13 mouse cellular contexts compared by ENCODE assay signal in the genomic region with DNA sequence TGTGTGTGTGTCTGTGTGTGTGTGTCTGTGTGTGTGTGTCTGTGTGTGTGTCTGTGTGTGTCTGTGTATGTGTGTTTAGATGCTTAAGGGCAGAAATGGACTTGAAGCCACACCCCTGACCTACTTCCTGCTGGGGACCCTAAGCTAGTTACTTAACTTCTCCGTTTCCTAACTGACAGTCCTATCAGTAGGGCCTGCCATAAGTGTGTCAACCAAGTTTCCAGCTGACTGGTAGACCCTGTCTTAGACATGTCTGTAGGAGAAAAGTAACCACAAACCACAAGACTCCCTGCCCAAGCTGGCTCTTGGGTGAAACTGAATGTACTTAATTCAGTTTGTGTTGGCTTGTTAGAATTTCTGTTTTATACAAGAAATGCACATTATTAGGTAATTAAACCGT. TPM values are rescaled to one million over a fixed set of nuclear protein-coding genes. Genes with fewer than 3 reads are reported as not detected.
DNase-seq lines count a peak whose midpoint lies in the region; ATAC-seq and TF ChIP-seq lines count a peak whose summit lies in the region.
"Had no signal": no experiment of that assay in that cellular context is flagged by ENCODE, and none has a peak within 500 bp of the region (broad histone marks: within the 10 kb centered on the region; RNA-seq: fewer than 3 reads in every experiment).

No protein-coding gene starts in this region.

- TF ChIP-seq POLR2A in bone marrow, adult 2 months (IDR thresholded peaks at IDR 0.05; ENCODE audit: borderline replicate concordance, control insufficient read depth, low read depth, low read length): no peak
- no peak for TF ChIP-seq POLR2A in heart, adult 2 months (IDR thresholded peaks at IDR 0.05; ENCODE audit: insufficient read depth, low read depth, low read length)

- no peaks in the 10 kb centered on the region for H3K79me2 ChIP-seq in heart, adult 2 months (replicated peaks; ENCODE audit: control insufficient read depth, insufficient read depth, low read length)

- H3K9me3 ChIP-seq in midbrain, embryonic 10.5 days (replicated peaks): no peaks in the 10 kb centered on the region
- no peaks in the 10 kb centered on the region for H3K9me3 ChIP-seq in heart, embryonic 11.5 days (replicated peaks; ENCODE audit: control insufficient read depth, low read length)
- H3K9me3 ChIP-seq: limb, embryonic 15.5 days had no signal

- peak; percentile 96 for ATAC-seq in megakaryocyte, adult 5-6 weeks (ENCODE audit: poor library complexity, severe bottlenecking)
- ATAC-seq in heart, embryonic 11.5 days (replicated peaks; ENCODE audit: insufficient number of reproducible peaks, low FRiP score, low TSS enrichment): no peak

- no peak for TF ChIP-seq CTCF in bone marrow, adult 2 months (IDR thresholded peaks at IDR 0.05; ENCODE audit: control insufficient read depth, insufficient read depth, low read length)
- no peak for TF ChIP-seq CTCF in heart, adult 2 months (IDR thresholded peaks at IDR 0.05)

- peak overlapping the region; percentile 68; the same call in 1 of the 2 replicates for H3K27ac ChIP-seq in bone marrow, adult 2 months (ENCODE audit: control insufficient read depth, insufficient read depth, low read depth, low read length, poor library complexity)
- no peak overlapping the region for H3K27ac ChIP-seq in heart, adult 2 months
- H3K27ac ChIP-seq in midbrain, embryonic 10.5 days (replicated peaks): no peak overlapping the region
- H3K27ac ChIP-seq in heart, embryonic 11.5 days (ENCODE audit: low read depth, low read length): no peak overlapping the region
- H3K27ac ChIP-seq: limb, embryonic 15.5 days had no signal

- no peak overlapping the region for H3K4me3 ChIP-seq in bone marrow, adult 2 months (replicated peaks; ENCODE audit: control insufficient read depth, low read depth, low read length)
- no peak overlapping the region for H3K4me3 ChIP-seq in heart, adult 2 months
- H3K4me3 ChIP-seq in midbrain, embryonic 10.5 days: no peak overlapping the region
- H3K4me3 ChIP-seq in heart, embryonic 11.5 days (ENCODE audit: low read depth, low read length): no peak overlapping the region
- H3K4me3 ChIP-seq: limb, embryonic 15.5 days had no signal

- H3K4me2 ChIP-seq in heart, embryonic 11.5 days: no peak overlapping the region
- H3K4me2 ChIP-seq: limb, embryonic 15.5 days had no signal

- H3K4me1 ChIP-seq in bone marrow, adult 2 months (ENCODE audit: control insufficient read depth, insufficient read depth, low read length): peaks cover 8% of the 10 kb centered on the region
- no peaks in the 10 kb centered on the region for H3K4me1 ChIP-seq in heart, adult 2 months (ENCODE audit: control insufficient read depth, insufficient read depth, low read length)
- H3K4me1 ChIP-seq in midbrain, embryonic 10.5 days: peaks cover 32% of the 10 kb centered on the region
- H3K4me1 ChIP-seq in heart, embryonic 11.5 days (ENCODE audit: control insufficient read depth, insufficient read depth, low read length): peaks cover 17% of the 10 kb centered on the region

- no peak overlapping the region for H3K9ac ChIP-seq in heart, adult 2 months (ENCODE audit: low read depth, low read length)
- no peak overlapping the region for H3K9ac ChIP-seq in heart, embryonic 11.5 days (ENCODE audit: low read depth, low read length)
- H3K9ac ChIP-seq: limb, embryonic 15.5 days had no signal

- DNase-seq in retina, postnatal 1 day: peak; percentile 27
- no peak for DNase-seq in retina, embryonic 14.5 days (ENCODE audit: low spot score)
- DNase-seq in thymus, postnatal 36 days: peak; percentile 46 to 67
- DNase-seq in heart, adult 2 months: no peak
- no peak for DNase-seq in midbrain, embryonic 10.5 days (ENCODE audit: low spot score)
- DNase-seq: adrenal gland, postnatal 10 days; cerebellum, adult 9-10 months; gastrocnemius, postnatal 10 days had no signal

- H3K36me3 ChIP-seq in heart, adult 2 months (ENCODE audit: control insufficient read depth, insufficient read depth, low read length): no peaks in the 10 kb centered on the region
- no peaks in the 10 kb centered on the region for H3K36me3 ChIP-seq in midbrain, embryonic 10.5 days
- H3K36me3 ChIP-seq in heart, embryonic 11.5 days (ENCODE audit: control insufficient read depth, insufficient read depth, low read length): no peaks in the 10 kb centered on the region
- H3K36me3 ChIP-seq: limb, embryonic 15.5 days had no signal

- TF ChIP-seq EP300 in heart, adult 2 months (IDR thresholded peaks at IDR 0.05; ENCODE audit: insufficient read depth, low read depth, low read length): no peak

- intact Hi-C loops in heart, adult 2 months (cut with DNase I): no loop called here

- H3K27me3 ChIP-seq in heart, adult 2 months (ENCODE audit: control insufficient read depth, insufficient read depth, low read length): no peaks in the 10 kb centered on the region
- no peaks in the 10 kb centered on the region for H3K27me3 ChIP-seq in midbrain, embryonic 10.5 days (ENCODE audit: low read depth, poor library complexity, severe bottlenecking)
- no peaks in the 10 kb centered on the region for H3K27me3 ChIP-seq in heart, embryonic 11.5 days (ENCODE audit: control insufficient read depth, insufficient read depth, low read length)
- H3K27me3 ChIP-seq: limb, embryonic 15.5 days had no signal

- WGBS in bone marrow, adult 2 months: 3% methylated on average over 2 of the region's 2 CpGs
- WGBS in heart, adult 2 months: 54% methylated on average over 2 of the region's 2 CpGs
- 71% methylated on average over 2 of the region's 2 CpGs for WGBS in midbrain, embryonic 10.5 days
- 51% methylated on average over 2 of the region's 2 CpGs for WGBS in heart, embryonic 11.5 days (ENCODE audit: insufficient replicate concordance)

RNA-seq across cellular contexts. Expression of gene Slc22a8, which starts 1.1 kb away (rescaled TPM):
- 0.29 and 1.5 TPM in 2 replicates for polyA plus RNA-seq in bone marrow, adult 2 months (2011; ENCODE audit: insufficient read depth, insufficient read length, low replicate concordance, missing spikeins)
- not detected in 2 replicates for total RNA-seq in megakaryocyte, adult 5-6 weeks (2015)
- not detected in 2 replicates for total RNA-seq in megakaryocyte, adult 5-6 weeks (2017)
- total RNA-seq in heart, adult 2 months (2021): not detected
- polyA plus RNA-seq in heart, adult 2 months (2012; rRNA removed): 0.04 and 0.09 TPM in 2 replicates
- 0.07 and 0.12 TPM in 2 replicates for polyA plus RNA-seq in midbrain, embryonic 10.5 days (2016; fragmentation: Nextera tagmentation; extraction: Ambion mirVana)
- polyA plus RNA-seq in heart, embryonic 11.5 days (2014; fragmentation: Nextera tagmentation; extraction: Ambion mirVana): 0.07 TPM in 1 of 2 replicates, not detected in the other
- total RNA-seq: heart, postnatal 25 days had no signal

RNA-seq across cellular contexts. Expression of gene Slc22a6, which starts 25.7 kb away (rescaled TPM):
- polyA plus RNA-seq in bone marrow, adult 2 months (2011; ENCODE audit: insufficient read depth, insufficient read length, low replicate concordance, missing spikeins): 0.75 TPM in 1 of 2 replicates, not detected in the other
- total RNA-seq in megakaryocyte, adult 5-6 weeks (2015): not detected in 2 replicates
- total RNA-seq in megakaryocyte, adult 5-6 weeks (2017): not detected in 2 replicates
- total RNA-seq in heart, adult 2 months (2021): not detected
- not detected in 2 replicates for polyA plus RNA-seq in heart, adult 2 months (2012; rRNA removed)
- polyA plus RNA-seq in midbrain, embryonic 10.5 days (2016; fragmentation: Nextera tagmentation; extraction: Ambion mirVana): 0.06 and 0.47 TPM in 2 replicates
- not detected in 2 replicates for polyA plus RNA-seq in heart, embryonic 11.5 days (2014; fragmentation: Nextera tagmentation; extraction: Ambion mirVana)
- total RNA-seq: adrenal gland, postnatal 10 days; gastrocnemius, postnatal 10 days; heart, postnatal 25 days had no signal

Comparison
In these comparisons a context has a peak if more than half of its experiments do, and no peak if none do; other contexts are left out.
1. DNase-seq: peak in retina, postnatal 1 day (single experiment) and thymus, postnatal 36 days (2 of 2); none in retina, embryonic 14.5 days (single experiment), heart, adult 2 months (0 of 2) and midbrain, embryonic 10.5 days (single experiment).